Mouse (Mus musculus): Measurements from ENCODE around the gene Lrp1. TPM values are rescaled to one million over a fixed set of nuclear protein-coding genes. Genes with fewer than 3 reads are reported as not detected.

The Lrp1 gene
- polyA plus RNA-seq, 2 experiments: 146 to 261 TPM

DNA sequence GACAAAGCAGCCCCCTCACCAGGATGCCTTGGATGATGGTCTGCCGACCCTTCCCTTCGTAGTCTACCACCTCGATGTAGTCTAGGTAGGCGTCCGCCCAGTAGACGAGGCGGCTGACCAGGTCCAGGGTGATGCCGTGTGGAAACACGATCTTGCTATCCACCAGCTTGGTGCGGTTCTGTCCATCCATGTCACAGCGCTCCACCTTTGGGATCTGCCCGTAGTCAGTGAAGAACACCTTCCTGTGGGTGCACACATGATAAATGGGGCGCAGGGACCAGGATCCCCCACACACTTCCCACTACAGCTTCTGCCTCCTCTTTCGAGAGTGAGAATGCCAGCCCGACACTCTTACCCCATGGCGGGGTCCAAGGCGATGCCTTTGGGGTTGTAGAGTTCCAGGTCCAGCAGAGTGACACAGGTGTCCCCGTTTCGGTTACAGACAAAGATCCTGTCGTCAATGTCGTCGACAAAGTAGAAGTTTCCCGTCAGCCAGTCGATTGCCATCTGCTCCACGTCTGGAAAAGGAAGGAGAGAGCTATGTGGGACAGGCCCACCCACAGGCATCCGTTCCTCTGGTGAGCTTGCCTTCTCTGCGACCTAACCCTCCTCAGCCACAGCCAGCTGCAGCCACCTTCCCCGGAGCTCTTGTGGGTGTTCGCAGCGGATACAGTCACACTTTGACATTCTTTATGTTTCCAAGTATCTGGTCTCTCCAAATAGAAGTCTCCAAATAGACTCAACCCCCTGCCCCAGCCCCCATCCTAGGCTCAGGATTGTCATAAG lies 25.8 kb downstream of the Lrp1 start:
- Histone ChIP-seq H3K4me2 (replicated peaks; ENCODE audit: low read depth, low read length, severe bottlenecking) (no peak overlapping the region), H3K36me3 (ENCODE audit: control insufficient read depth, insufficient read depth, low read length) (peaks cover 81% of the 10 kb centered on the region), H3K4me3 (replicated peaks; ENCODE audit: low read length) (no peak overlapping the region), H3K9ac (ENCODE audit: low read depth, low read length, severe bottlenecking) (no peak overlapping the region), H3K4me1 (ENCODE audit: control insufficient read depth, insufficient read depth, low read length) (peaks cover 34% of the 10 kb centered on the region), H3K9me3 (ENCODE audit: control insufficient read depth, low read length) (no peaks in the 10 kb centered on the region), H3K27ac (replicated peaks; ENCODE audit: low read depth, low read length) (no peak overlapping the region), H3K27me3 (ENCODE audit: control insufficient read depth, insufficient read depth, low read length) (no peaks in the 10 kb centered on the region)
- no peak for TF ChIP-seq POLR2A (IDR thresholded peaks at IDR 0.05; ENCODE audit: borderline replicate concordance, extremely low read depth, insufficient read depth, insufficient read length)
- ATAC-seq (ENCODE audit: low FRiP score, low read depth): no peak
- WGBS: 86% methylated on average over 30 of the region's 30 CpGs
- no peak for DNase-seq (ENCODE audit: low spot score)

DNA sequence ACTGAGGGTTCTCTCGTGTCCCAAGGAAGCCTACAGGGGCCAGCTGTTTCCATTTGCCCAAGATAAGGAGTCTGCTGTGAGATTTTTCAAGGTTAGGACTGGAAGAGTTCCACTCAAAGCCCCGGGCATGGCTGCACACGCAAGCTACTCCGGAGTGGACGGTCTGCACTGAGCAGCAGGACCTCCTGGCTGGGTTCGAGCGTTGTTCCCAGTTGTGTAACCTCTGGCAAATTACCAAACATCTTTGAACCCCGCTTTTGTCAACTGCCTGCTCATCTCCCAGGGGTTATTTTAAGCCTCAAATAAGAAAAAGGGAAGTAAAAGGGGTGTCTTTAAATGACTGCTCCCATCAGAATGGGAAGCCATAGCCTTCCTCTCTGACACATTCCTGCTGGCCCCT lies 26.5 kb downstream of the Lrp1 start:
- DNase-seq (ENCODE audit: low spot score) (no peak), ATAC-seq (ENCODE audit: low FRiP score, low read depth) (no peak)
- Histone ChIP-seq H3K4me2 (replicated peaks; ENCODE audit: low read depth, low read length, severe bottlenecking) (no peak overlapping the region), H3K27me3 (ENCODE audit: control insufficient read depth, insufficient read depth, low read length) (no peaks in the 10 kb centered on the region), H3K27ac (replicated peaks; ENCODE audit: low read depth, low read length) (no peak overlapping the region), H3K4me1 (ENCODE audit: control insufficient read depth, insufficient read depth, low read length) (peaks cover 28% of the 10 kb centered on the region), H3K4me3 (replicated peaks; ENCODE audit: low read length) (no peak overlapping the region), H3K36me3 (ENCODE audit: control insufficient read depth, insufficient read depth, low read length) (peaks cover 81% of the 10 kb centered on the region), H3K9me3 (ENCODE audit: control insufficient read depth, low read length) (no peaks in the 10 kb centered on the region), H3K9ac (ENCODE audit: low read depth, low read length, severe bottlenecking) (no peak overlapping the region)
- no peak for TF ChIP-seq POLR2A (IDR thresholded peaks at IDR 0.05; ENCODE audit: borderline replicate concordance, extremely low read depth, insufficient read depth, insufficient read length)
- 87% methylated on average over 8 of the region's 8 CpGs for WGBS

- Histone ChIP-seq H3K9me3 (ENCODE audit: control insufficient read depth, low read length) (no peaks in the 10 kb centered on the region), H3K9ac (ENCODE audit: low read depth, low read length, severe bottlenecking) (no peak overlapping the region), H3K4me1 (ENCODE audit: control insufficient read depth, insufficient read depth, low read length) (peaks cover 19% of the 10 kb centered on the region), H3K4me3 (replicated peaks; ENCODE audit: low read length) (no peak overlapping the region), H3K27ac (replicated peaks; ENCODE audit: low read depth, low read length) (no peak overlapping the region), H3K4me2 (replicated peaks; ENCODE audit: low read depth, low read length, severe bottlenecking) (no peak overlapping the region), H3K27me3 (ENCODE audit: control insufficient read depth, insufficient read depth, low read length) (no peaks in the 10 kb centered on the region), H3K36me3 (ENCODE audit: control insufficient read depth, insufficient read depth, low read length) (peaks cover 83% of the 10 kb centered on the region)
- ATAC-seq (ENCODE audit: low FRiP score, low read depth) (no peak), DNase-seq (ENCODE audit: low spot score) (no peak)
- 78% methylated on average over 13 of the region's 13 CpGs for WGBS
- TF ChIP-seq POLR2A (IDR thresholded peaks at IDR 0.05; ENCODE audit: borderline replicate concordance, extremely low read depth, insufficient read depth, insufficient read length): no peak
These were observed 28.1 kb downstream of the Lrp1 start for GRCm38 (mm10) chr10:127592850-127593249.

- ATAC-seq (ENCODE audit: low FRiP score, low read depth) (no peak), DNase-seq (ENCODE audit: low spot score) (no peak)
- Histone ChIP-seq H3K36me3 (ENCODE audit: control insufficient read depth, insufficient read depth, low read length) (peaks cover 86% of the 10 kb centered on the region), H3K4me1 (ENCODE audit: control insufficient read depth, insufficient read depth, low read length) (peaks cover 15% of the 10 kb centered on the region), H3K4me2 (replicated peaks; ENCODE audit: low read depth, low read length, severe bottlenecking) (no peak overlapping the region), H3K4me3 (replicated peaks; ENCODE audit: low read length) (no peak overlapping the region), H3K9me3 (ENCODE audit: control insufficient read depth, low read length) (no peaks in the 10 kb centered on the region), H3K9ac (ENCODE audit: low read depth, low read length, severe bottlenecking) (no peak overlapping the region), H3K27me3 (ENCODE audit: control insufficient read depth, insufficient read depth, low read length) (no peaks in the 10 kb centered on the region), H3K27ac (replicated peaks; ENCODE audit: low read depth, low read length) (no peak overlapping the region)
- no peak for TF ChIP-seq POLR2A (IDR thresholded peaks at IDR 0.05; ENCODE audit: borderline replicate concordance, extremely low read depth, insufficient read depth, insufficient read length)
- whole genome bisulfite sequencing: 97% methylated on average over 7 of the region's 7 CpGs
These were observed 28.5 kb downstream of the Lrp1 start for GRCm38 (mm10) chr10:127592423-127592822.

- Histone ChIP-seq H3K4me1 (ENCODE audit: control insufficient read depth, insufficient read depth, low read length) (peaks cover 6% of the 10 kb centered on the region), H3K27ac (replicated peaks; ENCODE audit: low read depth, low read length) (no peak overlapping the region), H3K4me3 (replicated peaks; ENCODE audit: low read length) (no peak overlapping the region), H3K9me3 (ENCODE audit: control insufficient read depth, low read length) (no peaks in the 10 kb centered on the region), H3K27me3 (ENCODE audit: control insufficient read depth, insufficient read depth, low read length) (no peaks in the 10 kb centered on the region), H3K36me3 (ENCODE audit: control insufficient read depth, insufficient read depth, low read length) (peaks cover 94% of the 10 kb centered on the region), H3K9ac (ENCODE audit: low read depth, low read length, severe bottlenecking) (no peak overlapping the region), H3K4me2 (replicated peaks; ENCODE audit: low read depth, low read length, severe bottlenecking) (no peak overlapping the region)
- no peak for DNase-seq (ENCODE audit: low spot score)
- no peak for ATAC-seq (ENCODE audit: low FRiP score, low read depth)
- no peak for TF ChIP-seq POLR2A (IDR thresholded peaks at IDR 0.05; ENCODE audit: borderline replicate concordance, extremely low read depth, insufficient read depth, insufficient read length)
- WGBS: 38% methylated on average over 7 of the region's 7 CpGs
These were observed 29.4 kb downstream of the Lrp1 start for GRCm38 (mm10) chr10:127591514-127591913.
